Mouse (Mus musculus) layer of hippocampus, postnatal 25 days (tissue): ENCODE results near the gene Ifih1. TPM values are rescaled to one million over a fixed set of nuclear protein-coding genes. Genes with fewer than 3 reads are reported as not detected.

Experiments
- DNase-seq, 2 experiments: peaks; one replicate each; pipeline ENCODE4 v3.0.0; 2022; ENCODE audit warnings: mixed read lengths in 2 of 2, low spot score in 1 of 2; ENCODE audit errors: extremely low spot score in 1 of 2
- total RNA-seq, 2 experiments: library from RNA; stranded (reverse); gene quantifications; 2 replicates each; pipeline ENCODE4 v1.2.3; 2021

Gene Ifih1
- total RNA-seq, 2 experiments from 2014 or later: 1.2 to 2.1 TPM

GRCm38 (mm10) chr2:62562661-62563485, 83.2 kb downstream of the Ifih1 start:
- DNase-seq: no peak

- DNase-seq: no peak
Measured at GRCm38 (mm10) chr2:62557417-62557816, 88.6 kb downstream of the Ifih1 start.

GRCm38 (mm10) chr2:62556349-62556748, 89.7 kb downstream of the Ifih1 start:
- DNase-seq: no peak

GRCm38 (mm10) chr2:62549659-62550058, 96.4 kb downstream of the Ifih1 start:
- no peak for DNase-seq

GRCm38 (mm10) chr2:62549131-62549530, 96.9 kb downstream of the Ifih1 start:
- DNase-seq: no peak

- DNase-seq: no peak
Measured at GRCm38 (mm10) chr2:62548104-62548503, 98.0 kb downstream of the Ifih1 start.

Other genes starting within 250 kb of the Ifih1 start
- gene Dpp4, start 234.0 kb downstream of the Ifih1 start, total RNA-seq: under 1 TPM; 0.94 to 0.96 TPM
- not detected for gene Gcg, start 162.6 kb downstream of the Ifih1 start, total RNA-seq
- under 1 TPM; 0.70 to 0.96 TPM for gene Fap, start 72.2 kb downstream of the Ifih1 start, total RNA-seq
- 10 to 100 TPM in 1 of 2 experiments, 1 to 10 TPM in 1; 8.3 to 12.0 TPM for gene Gca, start 18.0 kb upstream of the Ifih1 start, total RNA-seq